Mouse (Mus musculus): Measurements from ENCODE around the gene Pakap. TPM values are rescaled to one million over a fixed set of nuclear protein-coding genes. Genes with fewer than 3 reads are reported as not detected.
A peak's percentile ranks its signal among the peaks of the same experiment; 100 is the strongest.

The Pakap gene
- polyA plus RNA-seq (2016; fragmentation: Nextera tagmentation; extraction: Ambion mirVana): 22.8 and 26.9 TPM in 2 replicates

DNA sequence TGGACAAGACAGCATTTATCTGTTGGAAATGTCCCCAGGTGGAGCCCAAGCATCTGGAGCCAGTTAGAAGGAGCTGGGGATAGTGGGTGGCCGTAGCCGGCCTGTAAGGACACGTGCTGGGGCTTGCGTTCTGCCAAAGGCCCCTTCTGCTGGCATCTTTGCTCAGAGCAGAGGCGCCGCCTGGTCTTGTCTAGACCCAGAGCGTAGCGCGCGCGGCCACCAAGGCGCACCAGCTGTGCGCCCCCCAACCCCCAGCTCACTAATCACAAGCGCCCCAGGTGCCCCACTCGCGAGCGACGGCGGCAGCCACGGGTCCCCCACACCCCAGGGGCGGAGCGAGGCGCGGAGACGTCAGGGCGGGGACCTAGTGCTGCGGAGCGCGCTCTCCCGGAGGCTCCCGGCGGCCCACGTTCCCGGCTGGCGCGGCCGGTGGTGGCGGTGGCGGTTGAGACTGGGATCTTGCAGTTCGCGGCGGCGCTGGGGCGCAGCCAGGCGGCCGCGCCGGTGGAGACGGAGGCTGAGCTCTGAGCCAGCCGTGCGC lies at the start of gene Pakap:
Gene Pakap (plus strand): TSS at position 514 of the 541 bp plus-strand sequence.
- no peaks in the 10 kb centered on the region for H3K9me3 ChIP-seq (replicated peaks)
- WGBS: under 1% methylated on average over 51 of the region's 51 CpGs
- no peaks in the 10 kb centered on the region for H3K36me3 ChIP-seq
- peaks cover 44% of the 10 kb centered on the region for H3K27me3 ChIP-seq (ENCODE audit: low read depth, poor library complexity, severe bottlenecking)
- peak within 1 kb of the TSS; percentile 68 for H3K4me3 ChIP-seq
- peak; percentile 71 for DNase-seq (ENCODE audit: low spot score)
- H3K4me1 ChIP-seq: peaks cover 16% of the 10 kb centered on the region
- peak within 1 kb of the TSS; percentile 80 for H3K27ac ChIP-seq (replicated peaks)

DNA sequence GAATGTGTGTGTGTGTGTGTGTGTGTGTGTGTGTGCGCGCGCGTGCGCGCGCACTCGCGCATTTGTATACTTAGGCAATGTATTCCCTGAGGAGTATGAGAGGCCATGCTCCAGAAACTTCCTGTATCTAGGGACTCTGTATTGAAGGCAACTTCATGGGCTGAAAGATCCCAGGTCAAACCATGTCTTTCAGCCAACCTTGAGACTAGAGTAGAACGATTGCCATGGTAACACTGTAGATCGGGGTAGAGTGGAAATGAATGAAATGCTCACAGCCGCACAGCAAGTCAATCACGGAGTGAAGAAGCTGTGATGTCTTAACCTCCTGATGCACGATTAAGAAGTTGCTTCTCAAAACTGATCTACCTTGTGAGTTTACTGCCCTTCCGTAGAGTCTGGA lies 44.5 kb upstream of the Pakap start:
- Histone ChIP-seq H3K4me3 (no peak overlapping the region), H3K4me1 (no peaks in the 10 kb centered on the region), H3K27ac (replicated peaks) (no peak overlapping the region), H3K27me3 (ENCODE audit: low read depth, poor library complexity, severe bottlenecking) (no peaks in the 10 kb centered on the region), H3K36me3 (no peaks in the 10 kb centered on the region), H3K9me3 (replicated peaks) (no peaks in the 10 kb centered on the region)
- 94% methylated on average over 15 of the region's 15 CpGs for WGBS
- DNase-seq (ENCODE audit: low spot score): no peak

DNA sequence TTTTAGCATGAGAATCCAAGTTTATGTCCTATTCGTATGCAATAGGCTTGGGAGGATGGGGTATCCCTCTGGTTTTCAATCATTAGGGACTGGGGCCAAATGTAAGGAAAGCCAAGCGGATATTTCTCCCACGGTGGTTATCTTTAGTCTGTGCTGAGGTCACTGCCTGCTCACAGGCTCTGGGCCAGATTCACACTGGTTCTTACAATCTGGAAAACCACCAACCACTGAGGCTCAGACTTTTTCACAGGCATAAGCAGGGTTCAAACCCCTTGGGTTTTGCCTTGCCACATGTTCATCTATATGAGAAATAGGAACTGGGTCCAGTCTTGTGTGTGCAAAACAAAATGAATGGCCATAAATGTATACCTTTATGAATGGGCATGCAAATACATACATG lies 43.5 kb upstream of the Pakap start:
- WGBS: 85% methylated on average over 3 of the region's 3 CpGs
- Histone ChIP-seq H3K9me3 (replicated peaks) (no peaks in the 10 kb centered on the region), H3K4me1 (no peaks in the 10 kb centered on the region), H3K36me3 (no peaks in the 10 kb centered on the region), H3K27ac (replicated peaks) (no peak overlapping the region), H3K27me3 (ENCODE audit: low read depth, poor library complexity, severe bottlenecking) (no peaks in the 10 kb centered on the region), H3K4me3 (no peak overlapping the region)
- no peak for DNase-seq (ENCODE audit: low spot score)

DNA sequence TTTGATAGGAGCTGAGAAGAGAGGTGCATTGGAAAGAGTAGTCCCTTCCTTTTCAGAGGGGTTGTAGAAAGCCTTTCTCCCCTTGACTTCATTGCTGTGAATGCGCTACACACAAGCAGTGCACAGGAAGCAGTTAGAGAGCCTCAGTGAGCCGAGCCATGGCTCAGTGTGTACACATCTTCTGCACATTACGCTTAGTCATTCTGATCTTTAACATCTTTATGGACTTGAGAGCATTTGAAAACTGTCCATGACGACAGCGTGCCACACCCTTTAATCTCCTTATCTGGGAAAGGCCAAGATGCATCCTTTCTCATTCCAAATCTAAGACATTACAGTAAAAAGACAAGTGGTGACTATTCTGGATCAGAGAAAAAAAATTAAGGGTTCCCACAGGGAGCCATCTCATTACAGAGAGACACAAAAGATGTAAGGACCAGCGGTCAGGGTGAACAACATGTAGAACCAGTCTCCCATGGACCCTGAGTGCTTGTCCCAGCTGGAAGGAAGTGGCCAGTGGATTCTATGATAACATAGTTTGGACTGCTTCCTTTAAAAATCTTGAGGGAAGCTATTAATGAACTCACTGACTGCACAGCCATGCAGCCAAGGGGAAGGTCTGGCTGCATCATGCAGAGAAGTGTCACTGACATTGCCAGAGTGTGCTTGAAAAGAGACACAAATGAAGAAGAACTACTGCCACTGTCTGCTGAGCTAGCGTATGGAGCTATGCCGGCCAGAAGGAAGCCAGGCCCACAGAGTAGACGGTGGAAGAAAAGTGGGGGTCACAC lies 42.6 kb upstream of the Pakap start:
- no peaks in the 10 kb centered on the region for H3K27me3 ChIP-seq (ENCODE audit: low read depth, poor library complexity, severe bottlenecking)
- no peak for DNase-seq (ENCODE audit: low spot score)
- H3K36me3 ChIP-seq: no peaks in the 10 kb centered on the region
- no peaks in the 10 kb centered on the region for H3K4me1 ChIP-seq
- no peak overlapping the region for H3K27ac ChIP-seq (replicated peaks)
- no peak overlapping the region for H3K4me3 ChIP-seq
- no peaks in the 10 kb centered on the region for H3K9me3 ChIP-seq (replicated peaks)
- WGBS: 87% methylated on average over 9 of the region's 9 CpGs

DNA sequence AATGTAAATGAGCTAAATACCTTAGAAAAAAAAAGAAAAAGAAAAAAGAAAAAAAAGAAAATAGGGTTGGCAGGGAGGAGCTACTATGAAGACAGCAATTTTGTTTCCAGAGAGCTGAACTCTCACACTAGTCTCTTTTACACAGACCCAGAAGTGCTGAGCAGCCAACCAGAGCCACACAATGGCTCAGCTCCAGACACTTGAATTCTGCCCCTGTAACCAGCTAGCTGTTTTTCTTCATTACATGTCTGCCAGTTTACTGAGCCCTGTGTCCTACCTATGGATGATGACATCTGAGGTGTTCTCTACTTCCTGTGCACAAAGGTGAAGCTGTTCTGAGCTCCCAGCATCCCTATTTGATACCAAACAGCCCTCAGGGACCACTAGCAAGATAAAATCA lies 39.7 kb upstream of the Pakap start:
- H3K4me3 ChIP-seq: no peak overlapping the region
- no peaks in the 10 kb centered on the region for H3K27me3 ChIP-seq (ENCODE audit: low read depth, poor library complexity, severe bottlenecking)
- no peak overlapping the region for H3K27ac ChIP-seq (replicated peaks)
- no peaks in the 10 kb centered on the region for H3K36me3 ChIP-seq
- DNase-seq (ENCODE audit: low spot score): no peak
- no peaks in the 10 kb centered on the region for H3K9me3 ChIP-seq (replicated peaks)
- no peaks in the 10 kb centered on the region for H3K4me1 ChIP-seq

DNA sequence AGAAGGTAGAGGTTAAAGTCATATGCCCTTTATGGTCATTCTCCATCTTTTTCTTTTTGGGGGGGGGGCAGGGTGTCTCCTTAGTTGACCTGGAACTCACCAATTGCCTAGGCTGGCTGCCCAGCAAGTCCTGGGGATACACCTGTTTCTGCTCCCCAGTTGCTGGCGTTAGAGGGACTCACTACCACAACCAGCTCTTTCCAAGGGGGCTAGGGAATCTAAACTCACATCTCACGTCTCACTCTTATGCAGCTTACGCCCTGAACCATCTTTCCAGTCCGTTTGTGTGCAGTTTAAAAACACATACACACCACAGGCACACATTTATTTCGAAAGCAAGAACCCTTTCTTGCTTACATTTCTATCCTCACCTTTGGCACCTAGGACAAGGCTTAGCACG lies 34.3 kb upstream of the Pakap start:
- H3K4me3 ChIP-seq: no peak overlapping the region
- H3K27ac ChIP-seq (replicated peaks): no peak overlapping the region
- WGBS: 85% methylated on average over 6 of the region's 6 CpGs
- no peaks in the 10 kb centered on the region for H3K9me3 ChIP-seq (replicated peaks)
- no peaks in the 10 kb centered on the region for H3K27me3 ChIP-seq (ENCODE audit: low read depth, poor library complexity, severe bottlenecking)
- no peaks in the 10 kb centered on the region for H3K36me3 ChIP-seq
- DNase-seq (ENCODE audit: low spot score): no peak
- peaks cover 7% of the 10 kb centered on the region for H3K4me1 ChIP-seq

DNA sequence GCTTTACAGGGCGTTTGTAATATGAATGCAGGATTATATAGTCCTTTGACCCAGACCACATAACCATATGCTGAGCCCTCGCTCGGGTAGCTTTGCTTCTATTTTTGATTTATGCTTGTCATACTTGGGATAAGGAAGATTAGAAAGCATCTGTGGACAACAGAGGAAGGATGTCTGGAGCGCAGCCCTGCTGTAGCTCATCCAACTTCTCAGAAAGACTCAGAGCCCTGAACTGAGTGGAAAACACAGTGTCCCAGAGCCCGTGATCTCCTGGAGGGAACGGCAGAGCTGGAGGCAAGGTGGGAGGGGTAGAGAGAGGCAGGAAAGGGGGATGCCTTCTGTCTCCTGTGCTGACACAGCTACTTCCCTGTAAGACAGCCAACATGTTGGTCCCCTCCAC lies 33.7 kb upstream of the Pakap start:
- Histone ChIP-seq H3K36me3 (no peaks in the 10 kb centered on the region), H3K4me1 (peaks cover 7% of the 10 kb centered on the region), H3K27me3 (ENCODE audit: low read depth, poor library complexity, severe bottlenecking) (no peaks in the 10 kb centered on the region), H3K27ac (replicated peaks) (no peak overlapping the region), H3K4me3 (no peak overlapping the region), H3K9me3 (replicated peaks) (no peaks in the 10 kb centered on the region)
- DNase-seq (ENCODE audit: low spot score): no peak
- WGBS: 79% methylated on average over 6 of the region's 6 CpGs

DNA sequence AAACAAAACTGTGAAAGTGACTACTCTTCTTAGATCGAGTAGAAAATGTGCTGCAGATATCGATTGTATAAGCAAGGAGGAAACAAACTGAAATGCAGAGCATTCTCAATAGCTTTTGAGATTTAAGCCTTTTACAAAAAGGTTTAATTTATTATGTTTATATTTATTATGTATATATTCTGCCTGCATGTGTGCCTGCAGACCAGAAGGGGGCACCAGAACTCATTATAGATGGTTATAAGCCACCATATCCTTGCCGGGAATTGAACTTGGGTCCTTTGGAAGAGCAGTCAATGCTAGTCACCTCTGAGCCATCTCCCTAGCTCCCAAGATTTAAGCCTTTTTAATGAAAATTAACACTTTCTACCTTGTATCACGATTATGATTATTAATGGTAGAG lies 32.9 kb upstream of the Pakap start:
- H3K36me3 ChIP-seq: no peaks in the 10 kb centered on the region
- no peak for DNase-seq (ENCODE audit: low spot score)
- H3K27me3 ChIP-seq (ENCODE audit: low read depth, poor library complexity, severe bottlenecking): no peaks in the 10 kb centered on the region
- H3K27ac ChIP-seq (replicated peaks): no peak overlapping the region
- peaks cover 7% of the 10 kb centered on the region for H3K4me1 ChIP-seq
- no peaks in the 10 kb centered on the region for H3K9me3 ChIP-seq (replicated peaks)
- H3K4me3 ChIP-seq: no peak overlapping the region
- WGBS: 88% methylated on average over 4 of the region's 4 CpGs

DNA sequence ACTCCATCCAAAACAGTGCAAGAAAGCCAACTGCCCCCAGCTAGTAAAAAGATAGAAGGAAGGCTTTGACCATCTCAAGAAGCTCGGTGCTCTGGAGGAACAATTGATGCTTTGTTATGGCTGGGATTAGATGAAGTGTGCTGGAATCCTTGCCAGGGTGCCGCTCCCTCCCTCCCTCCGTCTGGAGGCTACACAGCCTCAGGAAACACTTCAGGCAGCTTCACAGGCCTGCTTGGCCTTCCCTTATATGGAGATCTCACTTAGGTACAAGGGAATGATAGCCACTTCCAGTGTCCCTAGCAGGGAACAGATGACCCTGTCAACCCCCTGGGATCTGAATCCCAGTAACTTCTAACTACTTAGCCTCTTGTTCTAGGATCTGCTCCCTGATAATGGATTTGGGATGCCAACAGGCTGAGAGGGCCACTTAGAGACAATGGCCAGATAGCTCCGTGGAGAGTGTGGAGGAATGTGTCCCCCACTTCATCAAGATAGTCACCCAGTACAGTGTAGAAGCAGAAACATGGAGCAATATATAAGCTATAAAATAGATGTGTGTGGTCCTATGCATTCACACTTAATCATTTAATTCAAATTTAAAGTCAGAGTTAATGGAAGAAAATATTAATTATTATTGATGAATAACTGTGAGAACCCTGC lies 29.8 kb upstream of the Pakap start:
- 0 out of 2 replicates have a peak overlapping the region, but pooled peaks have one; percentile 18 for H3K27ac ChIP-seq (replicated peaks)
- peak; percentile 21 for DNase-seq (ENCODE audit: low spot score)
- H3K36me3 ChIP-seq: no peaks in the 10 kb centered on the region

DNA sequence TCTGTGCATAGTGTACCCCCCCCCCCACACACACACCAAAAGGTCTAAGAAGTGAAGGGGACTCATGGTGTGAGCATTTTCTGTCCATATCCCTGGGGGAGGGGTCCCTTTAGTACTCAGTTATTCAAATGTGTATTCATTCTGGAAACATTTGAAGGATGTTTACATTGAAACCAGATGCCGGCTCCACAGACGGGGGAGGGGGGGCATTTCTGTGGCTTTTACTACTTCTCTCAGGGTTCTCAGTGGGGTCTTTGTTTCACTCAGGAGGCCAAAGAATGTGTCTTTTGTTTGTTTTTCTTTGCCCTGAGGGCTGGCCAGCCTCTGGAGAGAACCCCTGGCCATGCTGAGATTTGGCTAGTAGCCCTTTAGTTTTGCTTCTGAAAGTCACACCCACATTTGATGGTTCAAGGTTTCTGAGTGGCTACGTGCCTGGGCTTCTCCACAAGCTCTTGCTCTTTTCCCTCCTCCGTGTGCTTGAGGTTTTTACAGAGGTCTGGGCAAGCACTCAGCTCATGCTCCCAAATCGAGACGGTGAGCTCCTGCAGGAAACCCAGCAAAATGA lies 24.2 kb upstream of the Pakap start:
- Histone ChIP-seq H3K27me3 (ENCODE audit: low read depth, poor library complexity, severe bottlenecking) (no peaks in the 10 kb centered on the region), H3K4me1 (peaks cover 12% of the 10 kb centered on the region), H3K9me3 (replicated peaks) (no peaks in the 10 kb centered on the region), H3K4me3 (no peak overlapping the region), H3K36me3 (no peaks in the 10 kb centered on the region), H3K27ac (replicated peaks) (peak overlapping the region; percentile 47)
- 13% methylated on average over 6 of the region's 6 CpGs for WGBS
- DNase-seq (ENCODE audit: low spot score): peak; percentile 52

More for the DNA sequence above, 29.8 kb upstream of the Pakap start:
- Histone ChIP-seq H3K4me1 (peaks cover 7% of the 10 kb centered on the region), H3K27me3 (ENCODE audit: low read depth, poor library complexity, severe bottlenecking) (no peaks in the 10 kb centered on the region), H3K4me3 (no peak overlapping the region), H3K9me3 (replicated peaks) (no peaks in the 10 kb centered on the region)
- 17% methylated on average over 4 of the region's 4 CpGs for WGBS

DNA sequence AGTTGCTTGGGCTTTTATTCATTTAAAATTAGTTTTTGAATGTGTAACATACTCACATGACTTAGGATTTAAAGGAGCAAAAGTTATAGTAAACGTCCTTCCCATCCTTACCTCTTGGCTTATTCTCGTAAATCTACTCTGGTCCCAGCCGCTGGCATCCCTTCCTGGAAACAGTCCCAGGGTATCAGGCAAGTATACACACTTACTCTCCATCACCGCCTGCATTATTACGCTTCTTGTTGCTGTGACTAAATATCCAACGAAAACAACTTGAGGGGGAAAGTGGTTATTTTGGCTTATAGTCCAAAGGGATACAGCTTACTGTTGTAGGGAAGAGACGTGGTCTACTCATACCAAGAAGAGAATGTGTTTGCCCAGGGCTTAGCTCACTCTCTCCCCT lies 20.2 kb upstream of the Pakap start:
- H3K9me3 ChIP-seq (replicated peaks): no peaks in the 10 kb centered on the region
- peaks cover 12% of the 10 kb centered on the region for H3K4me1 ChIP-seq
- no peak overlapping the region for H3K4me3 ChIP-seq
- no peaks in the 10 kb centered on the region for H3K36me3 ChIP-seq
- no peaks in the 10 kb centered on the region for H3K27me3 ChIP-seq (ENCODE audit: low read depth, poor library complexity, severe bottlenecking)
- WGBS: 88% methylated on average over 7 of the region's 7 CpGs
- no peak overlapping the region for H3K27ac ChIP-seq (replicated peaks)
- DNase-seq (ENCODE audit: low spot score): no peak

DNA sequence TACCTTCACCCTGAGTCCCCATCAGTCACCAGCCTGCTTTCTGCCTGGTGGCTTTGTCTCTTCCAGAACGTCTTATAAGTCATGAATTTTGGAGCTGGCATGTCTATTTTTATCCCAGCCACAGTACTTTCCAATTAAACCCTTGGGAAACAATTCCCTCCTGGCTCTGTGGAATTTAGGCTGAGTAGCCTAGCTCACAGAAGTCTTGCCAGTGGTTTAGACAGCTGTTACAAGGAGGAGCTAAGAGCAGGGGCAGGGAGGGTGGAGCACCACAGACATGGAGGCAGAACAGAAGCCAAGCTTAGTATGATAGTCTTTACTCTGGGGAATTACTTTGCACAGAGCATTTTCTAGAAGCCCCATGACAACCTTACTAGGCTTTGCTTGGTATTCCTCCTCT lies 17.8 kb upstream of the Pakap start:
- Histone ChIP-seq H3K4me3 (no peak overlapping the region), H3K27me3 (ENCODE audit: low read depth, poor library complexity, severe bottlenecking) (no peaks in the 10 kb centered on the region)
- WGBS: 70% methylated on average over 1 of the region's 1 CpGs

DNA sequence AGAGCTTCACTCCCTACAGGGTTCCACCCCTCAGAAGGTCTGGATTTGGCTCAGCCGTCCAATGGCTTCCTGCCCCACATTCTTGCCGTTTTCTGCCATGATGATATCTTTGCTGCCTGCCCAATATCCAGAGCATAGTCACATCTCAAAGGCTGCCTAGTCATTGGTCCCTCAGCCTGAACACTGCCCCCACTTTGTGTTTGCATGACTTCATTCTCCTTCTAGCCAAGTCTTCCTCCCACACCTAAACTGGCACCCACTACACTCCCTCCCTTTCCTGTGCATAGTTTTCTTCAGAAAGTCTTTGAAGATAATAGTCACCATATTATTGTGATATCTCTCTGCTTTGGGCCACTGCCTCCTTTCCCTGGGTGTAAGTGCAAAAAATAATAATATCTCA lies 10.9 kb upstream of the Pakap start:
- Histone ChIP-seq H3K36me3 (no peaks in the 10 kb centered on the region), H3K27ac (replicated peaks) (no peak overlapping the region), H3K27me3 (ENCODE audit: low read depth, poor library complexity, severe bottlenecking) (no peaks in the 10 kb centered on the region), H3K9me3 (replicated peaks) (no peaks in the 10 kb centered on the region), H3K4me1 (peaks cover 5% of the 10 kb centered on the region), H3K4me3 (no peak overlapping the region)
- 90% methylated on average over 2 of the region's 2 CpGs for WGBS
- no peak for DNase-seq (ENCODE audit: low spot score)

More for the DNA sequence above, 17.8 kb upstream of the Pakap start:
- no peak overlapping the region for H3K27ac ChIP-seq (replicated peaks)
- H3K4me1 ChIP-seq: no peaks in the 10 kb centered on the region
- no peak for DNase-seq (ENCODE audit: low spot score)
- H3K36me3 ChIP-seq: no peaks in the 10 kb centered on the region
- H3K9me3 ChIP-seq (replicated peaks): no peaks in the 10 kb centered on the region
